ENCODE assay signal across 8 mouse cellular contexts in genomic region chr17:74527729-74528607, GRCm38 (mm10). TPM values are rescaled to one million over a fixed set of nuclear protein-coding genes. Genes with fewer than 3 reads are reported as not detected.
DNase-seq lines count a peak whose midpoint lies in the region; ATAC-seq lines count a peak whose summit lies in the region.

Gene Birc6 (plus strand): TSS chr17:74528295.

- peaks cover 18% of the 10 kb centered on the region for H3K4me1 ChIP-seq in hindbrain, embryonic 16.5 days (ENCODE audit: control insufficient read depth, insufficient read depth, low read depth, low read length)

- peak within 1 kb of the TSS; percentile 97 for H3K9ac ChIP-seq in hindbrain, embryonic 16.5 days (ENCODE audit: low read depth, low read length)

- under 1% methylated on average over 64 of the region's 71 CpGs for WGBS in hindbrain, embryonic 16.5 days
- under 1% methylated on average over 64 of the region's 71 CpGs for WGBS in macrophage (ENCODE audit: missing documents)

- no peaks in the 10 kb centered on the region for H3K27me3 ChIP-seq in hindbrain, embryonic 16.5 days (replicated peaks; ENCODE audit: control insufficient read depth, insufficient read depth, low read length)

- peak within 1 kb of the TSS; percentile 87 for H3K4me2 ChIP-seq in hindbrain, embryonic 16.5 days (ENCODE audit: low read length)

- peaks cover 42% of the 10 kb centered on the region for H3K79me2 ChIP-seq in macrophage (ENCODE audit: inconsistent target)

- peak within 1 kb of the TSS; percentile 97 for H3K27ac ChIP-seq in hindbrain, embryonic 16.5 days (ENCODE audit: low read depth, low read length)
- H3K27ac ChIP-seq in macrophage = peak within 1 kb of the TSS; percentile 92

- ATAC-seq in hindbrain, embryonic 16.5 days = peak; percentile 98

- H3K4me3 ChIP-seq in hindbrain, embryonic 16.5 days (ENCODE audit: low read length) = peak within 1 kb of the TSS; percentile 100
- H3K4me3 ChIP-seq in macrophage (ENCODE audit: inconsistent target) = peak within 1 kb of the TSS; percentile 74

- peak; percentile 99 for DNase-seq in WW6 (ENCODE audit: low read depth, low spot score)
- DNase-seq in cerebellum, postnatal 4 days (ENCODE audit: low spot score in 2 of 2) = peak; percentile 99
- peak; percentile 100 for DNase-seq in gastrocnemius, adult 18-20 months (ENCODE audit: low spot score)
- peak; percentile 100 for DNase-seq in left cerebral cortex, adult 18-20 months (ENCODE audit: low spot score in 2 of 2)
- peak; percentile 100 for DNase-seq in right cerebral cortex, adult 18-20 months
- peak; percentile 99 for DNase-seq in urinary bladder, postnatal 10 days (ENCODE audit: low spot score)

- H3K36me3 ChIP-seq in hindbrain, embryonic 16.5 days (ENCODE audit: control insufficient read depth, insufficient read depth, low read length) = no peaks in the 10 kb centered on the region
- no peaks in the 10 kb centered on the region for H3K36me3 ChIP-seq in macrophage (ENCODE audit: inconsistent target)

- no peaks in the 10 kb centered on the region for H3K9me3 ChIP-seq in hindbrain, embryonic 16.5 days (ENCODE audit: control insufficient read depth, low read length)

RNA-seq across cellular contexts. Expression of gene Birc6, which starts in this region (rescaled TPM):
- 10 to 100 TPM; 48.4 to 56.6 TPM for total RNA-seq in gastrocnemius, adult 18-20 months (2021)
- 61.9 and 68.1 TPM in 2 replicates for polyA plus RNA-seq in hindbrain, embryonic 16.5 days (2015; fragmentation: Nextera tagmentation; extraction: Ambion mirVana)
- total RNA-seq in left cerebral cortex, adult 18-20 months (2021) = 100 to 1,000 TPM; 117 to 130 TPM
- 100 to 1,000 TPM; 372 to 650 (median 542) TPM for total RNA-seq in macrophage (2018; cell fraction: chromatin; rRNA removed)
- 100 to 1,000 TPM in 1 of 26 experiments, 10 to 100 TPM in 25; 53.8 to 109 (median 81.1) TPM for total RNA-seq in macrophage (2018; cell fraction: cytosol; rRNA removed)
- 100 to 1,000 TPM; 231 to 428 (median 292) TPM for total RNA-seq in macrophage (2018; cell fraction: nucleus; rRNA removed)
- polyA plus RNA-seq in macrophage (2018) = 46.6 to 61.5 TPM (median 54.2 TPM) in 3 replicates

Comparison
In these comparisons a context has a peak if more than half of its experiments do, and no peak if none do; other contexts are left out.
1. Peak in every context shown above with its lines: DNase-seq, ATAC-seq, H3K4me3 ChIP-seq and H3K27ac ChIP-seq.